Mouse (Mus musculus) kidney, postnatal 4 days (tissue): ENCODE data around the gene Cracr2a.

Experiments
- DNase-seq, 2 experiments: peaks; one replicate each; pipeline ENCODE4 v3.0.0; 2021; ENCODE audit warnings: mixed read lengths in 2 of 2

Gene Cracr2a

DNA sequence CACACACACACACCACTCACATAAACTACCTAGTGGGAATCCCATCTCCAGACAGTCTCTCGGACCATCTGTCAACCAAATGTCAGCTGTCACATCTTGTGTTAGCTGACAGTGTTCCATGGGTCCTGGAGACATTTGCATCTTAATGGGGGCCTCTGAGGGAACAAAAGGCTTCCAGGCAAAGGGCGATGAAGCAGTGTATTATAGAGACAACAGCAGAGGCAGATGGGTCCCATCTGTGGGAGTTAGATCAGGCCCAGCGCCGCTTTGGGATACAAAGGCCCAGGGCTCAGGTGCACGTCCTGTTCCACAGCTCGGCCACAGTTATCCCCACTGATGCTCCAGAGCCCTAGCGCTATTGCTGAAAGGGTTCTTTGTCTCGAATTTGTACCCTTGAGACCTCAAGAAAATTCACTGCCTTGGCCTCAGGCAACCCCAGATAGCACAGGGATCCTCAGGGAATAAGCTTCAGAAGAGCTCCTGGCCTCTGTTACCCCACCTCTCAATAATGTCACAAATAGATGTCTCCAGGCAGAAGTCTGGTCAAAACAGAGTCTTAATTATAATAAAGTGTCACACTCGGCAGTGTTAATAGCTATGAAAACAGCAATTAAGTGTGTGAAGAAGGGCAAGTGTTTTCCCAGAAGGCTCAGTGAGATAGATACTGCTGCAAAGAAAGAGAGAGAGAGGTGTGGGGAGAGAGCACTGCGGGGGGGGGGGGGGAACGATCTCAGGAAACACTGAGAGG lies 140.1 kb downstream of the Cracr2a start:
- DNase-seq, result no peak

DNA sequence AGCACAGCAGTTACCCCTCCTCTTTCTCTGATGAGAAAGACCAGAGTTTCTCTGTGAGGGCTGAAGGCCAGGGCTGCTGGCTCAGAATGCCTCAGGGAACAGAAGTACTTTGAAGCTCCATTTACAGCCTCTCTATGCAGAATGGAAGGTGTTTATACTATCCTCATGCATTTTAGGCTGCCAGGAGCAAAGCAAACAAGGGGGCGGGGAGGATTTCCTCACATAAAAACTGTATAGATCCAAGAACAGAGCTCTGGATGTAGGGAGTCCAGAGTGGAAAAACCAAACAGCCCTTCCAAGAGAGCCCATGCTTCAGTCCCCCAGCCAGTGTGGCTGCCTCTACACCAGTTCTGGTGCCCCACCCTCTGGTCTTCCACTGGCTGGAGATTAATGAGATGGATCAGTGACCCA lies 147.1 kb downstream of the Cracr2a start:
- no peak for DNase-seq

DNA sequence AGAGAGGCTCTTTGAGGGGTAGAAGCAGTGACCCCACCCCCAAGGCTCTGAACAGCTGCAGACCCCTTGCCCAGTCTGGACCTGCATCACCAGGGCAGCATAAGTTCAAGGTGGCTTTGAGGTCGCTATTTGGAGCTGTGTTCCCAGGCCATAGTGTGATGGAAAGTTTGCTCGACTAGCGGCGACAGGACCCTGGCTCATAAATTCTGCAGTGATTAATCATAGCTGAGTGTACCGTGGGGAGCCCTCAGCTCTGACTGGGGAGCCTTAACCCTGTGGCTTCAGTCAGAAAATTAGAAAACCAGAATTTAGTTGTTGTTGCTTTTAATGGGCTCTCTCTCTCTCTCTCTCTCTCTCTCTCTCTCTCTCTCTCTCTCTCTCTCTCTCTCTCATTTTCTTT lies 153.8 kb downstream of the Cracr2a start:
- DNase-seq, result no peak

DNA sequence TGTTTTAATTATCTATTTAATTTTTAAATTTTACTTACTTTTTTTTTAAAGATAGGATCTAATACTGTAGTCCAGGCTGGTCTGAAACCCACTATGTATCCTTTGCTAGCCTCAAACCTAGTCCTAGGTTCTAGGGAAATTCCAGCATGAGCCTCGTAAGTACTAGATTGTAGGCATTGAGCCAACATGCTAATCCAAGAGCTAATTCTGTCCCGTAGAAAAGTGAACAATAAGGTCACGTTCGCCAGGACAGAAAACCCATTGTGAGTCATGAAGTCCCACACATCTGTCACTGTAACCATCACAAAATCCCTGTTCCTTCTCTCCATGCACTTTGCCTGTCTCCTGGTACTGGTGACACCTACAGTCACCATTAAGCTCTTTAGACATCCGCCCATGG lies 154.3 kb downstream of the Cracr2a start:
- DNase-seq, result no peak

DNA sequence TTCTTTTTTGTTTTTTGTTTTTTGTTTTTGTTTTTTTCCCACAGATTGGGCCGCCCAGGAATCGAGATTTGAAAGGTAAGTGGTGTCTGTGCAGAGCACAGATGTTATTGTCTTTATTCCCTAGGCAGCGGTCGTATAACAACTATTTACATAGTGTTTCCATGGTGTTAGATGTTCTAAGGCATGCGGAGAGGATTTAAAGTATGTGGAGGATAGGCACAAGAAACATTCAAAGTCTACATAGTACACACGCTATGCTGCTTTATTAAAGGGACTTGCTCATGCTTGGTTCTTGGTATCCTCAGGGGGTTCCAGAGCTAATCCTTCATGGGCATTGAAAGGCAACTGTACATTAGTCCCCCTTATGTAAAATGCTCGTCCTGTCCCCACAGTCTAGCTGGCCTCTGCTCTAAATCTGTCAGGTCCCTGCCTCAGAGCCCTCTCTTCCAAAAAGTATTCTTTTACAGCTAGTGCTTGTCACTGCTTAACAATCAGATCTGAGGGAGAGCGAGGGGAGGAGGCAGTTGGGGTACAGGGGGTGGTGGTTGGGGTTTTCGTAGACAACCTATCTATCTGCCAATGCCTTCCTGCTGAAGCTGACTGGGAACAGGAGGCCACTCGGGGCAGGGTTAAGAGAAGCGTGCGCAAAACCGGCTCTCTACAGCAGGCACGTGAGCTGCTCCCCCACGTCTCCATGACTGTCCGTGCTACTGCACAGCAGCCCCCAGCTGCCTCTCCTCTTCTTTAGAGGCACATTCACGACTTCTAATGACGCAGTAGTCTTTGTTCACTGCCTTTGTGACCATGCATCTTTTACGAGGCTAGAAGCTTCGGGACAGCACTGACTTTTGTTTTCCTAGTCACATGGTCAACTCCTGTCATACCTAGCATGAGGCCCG lies 156.3 kb downstream of the Cracr2a start:
- peak; percentile 60 to 67 for DNase-seq

DNA sequence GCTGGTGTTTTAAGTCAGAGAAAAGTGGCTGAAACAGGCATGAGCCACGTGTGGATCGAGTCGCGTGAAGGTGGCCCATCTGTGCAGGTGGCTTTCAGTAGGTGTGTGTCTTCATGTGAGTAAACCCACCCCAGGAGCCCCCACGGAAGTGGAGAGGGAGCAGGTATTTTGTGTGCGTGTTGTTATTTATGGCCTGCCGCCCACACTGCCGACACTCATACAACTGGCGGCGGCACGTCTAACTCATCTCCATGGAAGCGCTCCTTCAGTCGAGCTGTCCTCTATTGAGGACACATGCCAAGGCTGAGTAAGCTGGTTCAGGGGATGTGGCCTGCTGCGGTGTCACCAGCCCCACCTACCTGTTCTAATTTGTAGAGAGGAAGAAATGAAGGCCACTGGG lies 158.7 kb downstream of the Cracr2a start:
- no peak for DNase-seq

DNA sequence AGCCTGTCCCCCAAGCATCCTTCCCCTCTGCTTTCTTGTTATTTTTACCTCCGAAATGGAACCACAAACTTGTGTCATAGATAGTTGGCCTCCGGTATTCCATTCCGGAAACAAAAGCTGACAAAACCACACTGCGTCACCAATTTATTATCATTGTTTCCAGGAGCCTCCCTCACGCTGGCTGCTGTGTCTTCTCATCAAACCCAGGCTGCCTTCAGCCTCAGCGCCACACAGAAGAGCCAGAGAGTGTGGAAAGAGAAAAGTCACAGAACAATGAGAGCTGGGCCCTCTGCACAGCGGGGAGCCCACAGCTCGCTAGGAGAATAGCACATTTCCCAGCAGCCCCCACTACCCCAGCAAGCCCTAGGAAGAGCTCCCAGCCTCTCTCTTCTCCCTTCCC lies 162.0 kb downstream of the Cracr2a start:
- no peak for DNase-seq
